Mouse (Mus musculus): ENCODE data around the gene Gsx2. TPM values are rescaled to one million over a fixed set of nuclear protein-coding genes. Genes with fewer than 3 reads are reported as not detected.

Gsx2 gene
- polyA plus RNA-seq, 1 experiment from 2014 or later, result 0.20 TPM

- ATAC-seq (ENCODE audit: low FRiP score), result no peak
- WGBS, result 45% methylated on average over 5 of the region's 5 CpGs
- H3K9ac ChIP-seq (replicated peaks), result no peak overlapping the region
- no peaks in the 10 kb centered on the region for H3K9me3 ChIP-seq (replicated peaks)
- no peaks in the 10 kb centered on the region; the same call in 1 of the 2 replicates for H3K27me3 ChIP-seq (replicated peaks)
- no peak overlapping the region for H3K4me3 ChIP-seq (replicated peaks)
- no peaks in the 10 kb centered on the region for H3K36me3 ChIP-seq
- no peaks in the 10 kb centered on the region for H3K4me1 ChIP-seq
- no peak overlapping the region for H3K27ac ChIP-seq (replicated peaks)
- no peak overlapping the region for H3K4me2 ChIP-seq
Measured at GRCm38 (mm10) chr5:75121646-75122045, 46.2 kb downstream of the Gsx2 start.

Other genes starting within 250 kb of the Gsx2 start
- 24.6 and 30.2 TPM in 2 replicates for gene Chic2, start 30.8 kb upstream of the Gsx2 start, polyA plus RNA-seq (2015; fragmentation: Nextera tagmentation; extraction: Ambion mirVana)
- gene Pdgfra, start 76.7 kb downstream of the Gsx2 start, polyA plus RNA-seq (2015; fragmentation: Nextera tagmentation; extraction: Ambion mirVana), result 16.0 and 18.9 TPM in 2 replicates

Data from neural tube, embryonic 15.5 days (tissue).